Comparison of ENCODE assay signal across 27 mouse cellular contexts in the genomic region with DNA sequence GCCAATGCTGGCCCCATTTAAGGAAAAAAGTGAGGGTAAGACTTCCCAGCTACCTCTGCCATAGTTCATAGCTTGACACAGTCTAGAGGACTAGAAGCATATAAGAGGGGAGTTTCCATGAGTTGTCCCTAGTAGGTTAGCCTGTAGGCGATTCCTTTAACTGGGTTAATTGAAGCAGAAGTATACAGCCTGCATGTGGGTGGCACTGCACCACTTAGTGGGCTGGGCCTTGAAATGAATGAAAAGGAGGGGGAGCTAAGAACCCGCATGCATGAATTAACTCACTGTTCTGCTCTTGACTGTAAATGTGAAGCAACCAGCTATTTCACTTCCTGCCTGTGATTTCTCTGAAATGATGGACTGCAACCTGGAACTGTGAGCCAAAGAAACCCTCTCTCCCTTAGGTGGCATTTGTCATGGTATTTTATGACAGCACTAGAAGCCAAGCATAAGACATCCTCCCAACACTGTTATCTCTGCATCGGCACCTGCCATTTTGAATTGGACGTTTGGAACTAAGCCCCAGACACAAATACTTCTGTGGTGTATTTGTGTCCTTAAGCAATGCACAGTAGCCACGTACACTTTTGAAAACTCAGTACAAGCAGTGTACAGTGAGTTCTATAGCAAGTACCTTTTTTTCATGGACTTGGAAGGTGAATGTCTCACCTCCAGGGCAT.
DNase-seq lines count a peak whose midpoint lies in the region; ATAC-seq lines count a peak whose summit lies in the region.
"Had no signal": no experiment of that assay in that cellular context is flagged by ENCODE, and none has a peak within 500 bp of the region (broad histone marks: within the 10 kb centered on the region; RNA-seq: fewer than 3 reads in every experiment).

No protein-coding gene starts in this region.

- H3K9me3 ChIP-seq in embryonic facial prominence, embryonic 14.5 days (ENCODE audit: control insufficient read depth, low read length): no peaks in the 10 kb centered on the region
- no peaks in the 10 kb centered on the region for H3K9me3 ChIP-seq in embryonic facial prominence, embryonic 10.5 days
- H3K9me3 ChIP-seq in forebrain, embryonic 14.5 days (replicated peaks; ENCODE audit: control insufficient read depth, low read length): no peaks in the 10 kb centered on the region
- H3K9me3 ChIP-seq: embryonic facial prominence, embryonic 15.5 days; heart, embryonic 10.5 days; heart, embryonic 15.5 days; limb, embryonic 13.5 days; lung, embryonic 15.5 days; midbrain, embryonic 10.5 days; midbrain, embryonic 15.5 days; neural tube, embryonic 15.5 days had no signal

- H3K36me3 ChIP-seq in embryonic facial prominence, embryonic 14.5 days (ENCODE audit: control insufficient read depth, insufficient read depth, low read length): no peaks in the 10 kb centered on the region
- no peaks in the 10 kb centered on the region for H3K36me3 ChIP-seq in embryonic facial prominence, embryonic 10.5 days (replicated peaks)
- H3K36me3 ChIP-seq in forebrain, embryonic 14.5 days (ENCODE audit: control insufficient read depth, insufficient read depth, low read length): no peaks in the 10 kb centered on the region
- H3K36me3 ChIP-seq: embryonic facial prominence, embryonic 15.5 days; heart, embryonic 10.5 days; heart, embryonic 15.5 days; limb, embryonic 13.5 days; lung, embryonic 15.5 days; midbrain, embryonic 10.5 days; midbrain, embryonic 15.5 days; neural tube, embryonic 15.5 days had no signal

- peak; percentile 11 for DNase-seq in embryonic facial prominence, embryonic 14.5 days (ENCODE audit: low spot score)
- DNase-seq in embryonic facial prominence, embryonic 10.5 days (ENCODE audit: low spot score): no peak
- peak; percentile 57 for DNase-seq in Muller cell, postnatal 12 days (ENCODE audit: inconsistent ontology term)
- peak; percentile 69 for DNase-seq in forebrain, embryonic 14.5 days (ENCODE audit: low spot score)
- peak; percentile 78 for DNase-seq in retina, postnatal 1 day
- no peak for DNase-seq in urinary bladder, adult 2 months (ENCODE audit: low spot score)
- DNase-seq: adrenal gland, postnatal 10 days; cerebellum, adult 18-20 months; cerebellum, postnatal 10 days; gastrocnemius, postnatal 10 days; heart, adult 11 months; kidney, adult 9 months; kidney, postnatal 10 days; layer of hippocampus, adult 9-11 months; thymus, postnatal 4 days had no signal

- no peaks in the 10 kb centered on the region for H3K4me1 ChIP-seq in embryonic facial prominence, embryonic 14.5 days (ENCODE audit: control insufficient read depth, insufficient read depth, low read length)
- H3K4me1 ChIP-seq in embryonic facial prominence, embryonic 10.5 days: no peaks in the 10 kb centered on the region
- H3K4me1 ChIP-seq in forebrain, embryonic 14.5 days (ENCODE audit: control insufficient read depth, insufficient read depth, low read length): no peaks in the 10 kb centered on the region
- H3K4me1 ChIP-seq: embryonic facial prominence, embryonic 15.5 days; heart, embryonic 10.5 days; heart, embryonic 15.5 days; limb, embryonic 13.5 days; lung, embryonic 15.5 days; midbrain, embryonic 15.5 days had no signal

- no peak overlapping the region for H3K9ac ChIP-seq in embryonic facial prominence, embryonic 14.5 days (ENCODE audit: low read depth, low read length)
- H3K9ac ChIP-seq in forebrain, embryonic 14.5 days (ENCODE audit: low read length): no peak overlapping the region
- H3K9ac ChIP-seq: embryonic facial prominence, embryonic 15.5 days; heart, embryonic 15.5 days; limb, embryonic 13.5 days; lung, embryonic 15.5 days; midbrain, embryonic 15.5 days; neural tube, embryonic 15.5 days had no signal

- H3K4me3 ChIP-seq in embryonic facial prominence, embryonic 14.5 days (ENCODE audit: low read depth, low read length): no peak overlapping the region
- H3K4me3 ChIP-seq in embryonic facial prominence, embryonic 10.5 days: no peak overlapping the region
- no peak overlapping the region for H3K4me3 ChIP-seq in forebrain, embryonic 14.5 days (ENCODE audit: low read depth, low read length)
- H3K4me3 ChIP-seq: embryonic facial prominence, embryonic 15.5 days; heart, embryonic 10.5 days; heart, embryonic 15.5 days; limb, embryonic 13.5 days; lung, embryonic 15.5 days; midbrain, embryonic 10.5 days; midbrain, embryonic 15.5 days; neural tube, embryonic 15.5 days had no signal

- 71% methylated on average over 5 of the region's 5 CpGs for whole genome bisulfite sequencing in embryonic facial prominence, embryonic 14.5 days
- 82% methylated on average over 5 of the region's 5 CpGs for WGBS in embryonic facial prominence, embryonic 10.5 days
- 44% methylated on average over 5 of the region's 5 CpGs for WGBS in forebrain, embryonic 14.5 days

- H3K27ac ChIP-seq in embryonic facial prominence, embryonic 14.5 days (replicated peaks; ENCODE audit: low read depth, low read length): no peak overlapping the region
- no peak overlapping the region for H3K27ac ChIP-seq in embryonic facial prominence, embryonic 10.5 days (replicated peaks)
- no peak overlapping the region for H3K27ac ChIP-seq in forebrain, embryonic 14.5 days (ENCODE audit: low read depth, low read length)
- H3K27ac ChIP-seq: embryonic facial prominence, embryonic 15.5 days; heart, embryonic 10.5 days; heart, embryonic 15.5 days; limb, embryonic 13.5 days; lung, embryonic 15.5 days; midbrain, embryonic 10.5 days; midbrain, embryonic 15.5 days; neural tube, embryonic 15.5 days had no signal

- H3K27me3 ChIP-seq in embryonic facial prominence, embryonic 14.5 days (replicated peaks; ENCODE audit: control insufficient read depth, insufficient read depth, low read length): no peaks in the 10 kb centered on the region
- no peaks in the 10 kb centered on the region for H3K27me3 ChIP-seq in embryonic facial prominence, embryonic 10.5 days (replicated peaks; ENCODE audit: low read depth, poor library complexity, severe bottlenecking)
- H3K27me3 ChIP-seq in forebrain, embryonic 14.5 days (replicated peaks; ENCODE audit: control insufficient read depth, insufficient read depth, low read length): no peaks in the 10 kb centered on the region
- H3K27me3 ChIP-seq: CH12.LX; embryonic facial prominence, embryonic 15.5 days; heart, embryonic 15.5 days; limb, embryonic 13.5 days; lung, embryonic 15.5 days; midbrain, embryonic 15.5 days; neural tube, embryonic 15.5 days had no signal

- no peak for ATAC-seq in embryonic facial prominence, embryonic 14.5 days (ENCODE audit: low read depth)
- peak; percentile 83 for ATAC-seq in forebrain, embryonic 14.5 days
- ATAC-seq in inflammation-experienced regulatory T-cells, adult 6 months: no peak
- ATAC-seq: intestine, postnatal 0 days; midbrain, embryonic 15.5 days had no signal

- no peak overlapping the region for H3K4me2 ChIP-seq in embryonic facial prominence, embryonic 14.5 days (ENCODE audit: low read depth, low read length)
- H3K4me2 ChIP-seq in forebrain, embryonic 14.5 days (ENCODE audit: low read length): no peak overlapping the region
- H3K4me2 ChIP-seq: embryonic facial prominence, embryonic 15.5 days; heart, embryonic 15.5 days; limb, embryonic 13.5 days; liver, embryonic 11.5 days; lung, embryonic 15.5 days; midbrain, embryonic 15.5 days; neural tube, embryonic 15.5 days had no signal

Comparison
In these comparisons a context has a peak if more than half of its experiments do, and no peak if none do; other contexts are left out.
1. DNase-seq: peak in embryonic facial prominence, embryonic 14.5 days (single experiment), Muller cell, postnatal 12 days (single experiment), forebrain, embryonic 14.5 days (single experiment) and retina, postnatal 1 day (single experiment); none in embryonic facial prominence, embryonic 10.5 days (single experiment) and urinary bladder, adult 2 months (single experiment).